Mouse (Mus musculus) megakaryocyte, embryonic 14.5 days (primary cell): ENCODE data around the gene Wwc1.

Experiments used
- FLI1 ChIP-seq: IDR thresholded peaks from 2 replicates; pipeline ENCODE4 v1.6.1; 2012; ENCODE audit warnings: low read length, inconsistent platforms, mixed read lengths
- GATA1 ChIP-seq: IDR thresholded peaks from 3 replicates; pipeline ENCODE4 v1.6.1; 2012; ENCODE audit warnings: mixed read lengths, low read length, inconsistent platforms, borderline replicate concordance

GRCm38 (mm10) chr11:35950011-35950410, 30.3 kb downstream of the Wwc1 start:
- TF ChIP-seq FLI1 (no peak), GATA1 (no peak)
